Mouse (Mus musculus): ENCODE results near the gene Naa15. TPM values are rescaled to one million over a fixed set of nuclear protein-coding genes. Genes with fewer than 3 reads are reported as not detected.
"Not testable (repeated sequence)": the region's sequence is repeated elsewhere in the genome, so short reads cannot be mapped to it uniquely, and the experiment has no call there.

Gene Naa15
- total RNA-seq, 2 experiments from 2014 or later, result 42.8 to 48.4 TPM

DNA sequence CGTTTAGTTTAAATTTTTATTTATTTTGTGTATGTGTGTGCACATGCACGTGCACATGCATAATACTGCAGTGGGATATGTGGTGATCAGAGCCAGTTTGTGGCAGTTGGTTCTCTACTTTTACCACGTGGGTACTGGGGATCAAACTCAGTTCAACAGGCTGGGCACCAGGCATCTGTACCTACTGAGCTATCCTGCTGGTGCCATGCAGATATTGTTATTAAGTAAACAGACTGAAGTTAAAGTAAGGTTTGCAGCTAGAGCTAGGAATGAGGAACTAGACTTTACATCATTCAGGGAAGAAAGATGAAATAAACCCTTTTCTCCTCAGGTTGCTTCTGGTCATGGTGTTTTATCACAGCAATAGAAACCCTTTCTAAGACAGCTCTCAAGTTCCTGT is 7.0 kb downstream of the Naa15 start:
- no peak for DNase-seq
- intact Hi-C loops (cut with DNase I), result no loop called here

- intact Hi-C loops (cut with DNase I), result no loop called here
- no peak for DNase-seq
Observed at GRCm38 (mm10) chr3:51425394-51425793, 10.4 kb downstream of the Naa15 start.

GRCm38 (mm10) chr3:51434364-51434763 is 19.4 kb downstream of the Naa15 start:
- intact Hi-C loops (cut with DNase I); DNase-seq: not testable (repeated sequence)

DNA sequence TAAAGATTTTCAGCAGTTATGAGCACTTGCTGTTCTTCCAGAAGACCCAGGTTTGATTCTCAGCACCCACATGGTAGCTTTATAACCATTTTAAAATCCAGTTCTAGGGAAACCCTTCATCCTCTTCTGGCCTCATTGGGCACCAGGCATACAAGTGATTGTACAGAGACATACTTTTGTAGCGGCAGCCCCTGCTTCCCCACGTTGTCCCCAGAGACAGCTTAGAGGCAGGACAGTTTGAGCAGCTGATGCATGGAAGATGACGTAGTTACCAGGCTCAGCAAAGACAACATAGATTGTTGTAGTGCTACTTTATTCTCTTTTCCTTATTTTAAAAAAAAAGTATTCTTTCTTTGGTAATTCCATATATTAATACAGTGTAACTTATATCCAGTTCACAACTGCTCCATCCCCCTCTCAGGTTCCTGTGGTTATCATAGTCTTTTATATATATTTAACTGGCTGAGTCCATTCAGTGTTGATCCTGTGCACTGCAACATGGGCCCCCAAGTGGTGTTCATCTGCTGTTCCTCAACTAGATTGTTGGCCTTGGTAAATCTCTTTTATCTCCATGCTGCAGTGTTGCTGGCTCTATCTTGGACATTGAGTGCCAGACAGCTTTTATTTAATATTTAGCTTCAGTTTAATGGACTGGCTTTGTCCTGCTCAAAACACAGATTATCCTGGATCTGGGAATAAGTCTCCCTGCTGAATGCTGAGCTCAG is 20.1 kb downstream of the Naa15 start:
- no peak for DNase-seq
- intact Hi-C loops (cut with DNase I), result no loop called here

- no peak for DNase-seq
- intact Hi-C loops (cut with DNase I), result no loop called here
Observed at GRCm38 (mm10) chr3:51468530-51468929, 53.6 kb downstream of the Naa15 start.

DNA sequence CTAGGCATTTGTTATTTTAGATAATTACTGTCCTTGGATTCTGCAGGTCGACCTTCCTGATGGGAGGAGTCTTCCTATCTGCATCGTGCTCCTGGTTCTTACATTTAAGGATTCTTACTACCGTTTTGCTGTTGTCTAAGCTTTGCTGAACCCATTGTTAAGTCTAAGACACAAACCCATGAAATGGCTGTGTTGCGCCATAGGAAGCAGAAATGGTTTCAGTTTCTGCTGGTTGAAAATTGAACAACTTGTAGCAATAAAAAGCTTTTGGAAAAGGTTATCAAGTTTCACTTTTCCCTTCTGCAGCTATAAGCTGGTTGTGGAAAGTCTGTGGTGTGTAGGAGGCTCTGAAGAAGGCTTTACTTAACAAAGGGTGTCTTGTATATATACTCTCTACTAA is 60.8 kb downstream of the Naa15 start:
- intact Hi-C loops (cut with DNase I), result no loop called here
- no peak for DNase-seq

DNA sequence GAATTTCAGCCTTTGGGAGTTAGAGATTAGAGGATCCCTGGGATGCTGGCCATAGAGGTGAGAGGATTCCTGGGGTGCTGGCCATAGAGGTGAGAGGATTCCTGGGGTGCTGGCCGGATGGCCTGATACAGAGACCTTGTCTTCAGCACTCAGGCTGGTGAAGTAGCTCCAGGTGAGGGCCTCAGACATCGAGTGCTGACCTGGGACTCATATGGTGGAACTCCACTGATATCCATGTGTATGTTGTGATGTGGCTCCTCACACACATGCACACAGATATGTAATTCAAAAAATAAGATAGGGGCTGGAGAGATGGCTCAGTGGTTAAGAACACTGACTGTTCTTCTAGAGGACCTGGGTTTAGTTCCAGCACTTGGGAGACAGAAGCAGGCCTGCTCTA is 64.9 kb downstream of the Naa15 start:
- no peak for DNase-seq
- intact Hi-C loops (cut with DNase I), result loop anchor here (10.0 kb wide), 1 partner anchor 205 kb away; no protein-coding TSS in a partner anchor

DNA sequence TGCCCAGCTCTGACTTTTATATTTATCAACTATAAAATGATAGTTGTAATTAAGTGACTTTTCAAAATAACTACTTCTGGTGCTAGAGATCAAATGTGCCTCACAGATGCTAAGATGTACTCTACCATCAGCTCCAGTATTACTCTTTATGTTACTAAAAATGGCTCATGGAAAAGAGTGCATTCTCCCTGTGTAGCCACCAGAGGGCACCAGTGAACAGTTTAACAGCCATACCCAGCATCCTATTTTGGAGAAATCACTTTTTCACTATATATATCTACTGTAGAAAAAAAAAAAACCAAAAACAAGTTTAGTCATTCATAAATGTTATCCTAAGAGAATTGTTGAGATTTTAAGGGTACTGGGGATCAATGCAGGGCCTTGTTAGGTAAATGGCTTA is 66.1 kb downstream of the Naa15 start:
- DNase-seq, result peak; percentile 37 to 57
- intact Hi-C loops (cut with DNase I), result loop anchor here (10.0 kb wide), 1 partner anchor 206 kb away; no protein-coding TSS in a partner anchor

DNA sequence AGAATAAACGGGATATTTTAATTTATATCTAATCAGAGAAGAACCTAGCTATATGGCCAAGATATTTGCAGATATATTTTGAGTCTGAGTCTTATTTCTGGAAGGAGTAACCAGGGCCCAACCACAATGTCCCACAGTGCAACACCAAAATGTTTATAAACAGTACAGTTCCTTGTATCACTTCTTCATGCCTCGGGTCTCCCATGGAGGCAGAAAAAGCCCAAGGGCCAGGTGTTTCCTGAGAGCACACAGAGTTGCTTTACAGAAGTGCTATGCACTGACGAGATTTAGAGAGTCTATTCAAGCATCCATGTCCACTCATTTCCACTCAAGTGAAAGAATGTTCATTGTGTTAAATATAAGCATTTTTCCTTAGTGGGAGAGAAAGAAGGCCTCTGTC is 66.9 kb downstream of the Naa15 start:
- no peak for DNase-seq
- intact Hi-C loops (cut with DNase I), result loop anchor here (1.0 to 10.0 kb wide), 3 partner anchors 79 to 760 kb away; partner anchors contain the start of gene Setd7

GRCm38 (mm10) chr3:51482781-51483180 is 67.8 kb downstream of the Naa15 start:
- intact Hi-C loops (cut with DNase I), result loop anchor here (1.0 to 10.0 kb wide), 3 partner anchors 78 to 760 kb away; partner anchors contain the start of gene Setd7
- no peak for DNase-seq

DNA sequence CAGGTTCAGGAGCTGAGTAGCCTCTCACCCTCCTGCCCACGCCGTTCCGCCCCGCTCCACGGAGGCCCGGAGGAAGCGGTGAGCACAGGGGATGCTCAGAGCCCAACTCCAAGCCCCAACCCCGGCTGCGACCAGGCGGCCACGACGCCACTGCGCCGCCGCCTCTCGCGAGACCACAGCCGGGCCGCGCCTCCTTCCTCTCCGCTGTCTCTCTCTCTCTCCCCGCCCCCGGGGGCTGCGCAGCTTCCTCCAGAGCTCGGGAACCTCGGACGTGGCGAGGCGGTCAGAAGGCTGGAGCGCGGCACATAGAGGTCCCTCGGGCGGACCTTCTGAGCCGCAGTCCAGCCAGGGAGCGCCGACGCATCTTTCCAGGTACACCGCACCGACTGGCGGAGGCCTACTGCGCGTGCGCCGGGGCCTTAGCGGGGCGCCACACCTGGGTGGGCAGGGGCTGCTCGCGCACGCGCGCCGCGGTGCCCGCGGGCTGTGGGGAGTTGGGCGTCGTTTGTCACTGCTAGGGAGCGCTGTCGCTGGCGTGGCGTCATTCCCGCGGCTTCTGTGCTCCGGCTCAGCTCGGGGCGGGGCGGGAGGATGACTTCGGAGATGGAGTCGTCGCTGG is 68.9 kb downstream of the Naa15 start, which contains the start of gene Rab33b:
Gene Rab33b, plus strand, starts transcription at position 180 of the 619 bp plus-strand sequence.
- peak; percentile 94 to 97 for DNase-seq
- intact Hi-C loops (cut with DNase I), result loop anchor here (2.0 to 10.0 kb wide), 2 partner anchors 77 to 209 kb away; partner anchors contain the start of gene Setd7

- intact Hi-C loops (cut with DNase I), result loop anchor here (10.0 kb wide), 1 partner anchor 210 kb away; no protein-coding TSS in a partner anchor
- no peak for DNase-seq
Observed at GRCm38 (mm10) chr3:51484370-51484769, 69.4 kb downstream of the Naa15 start.

DNA sequence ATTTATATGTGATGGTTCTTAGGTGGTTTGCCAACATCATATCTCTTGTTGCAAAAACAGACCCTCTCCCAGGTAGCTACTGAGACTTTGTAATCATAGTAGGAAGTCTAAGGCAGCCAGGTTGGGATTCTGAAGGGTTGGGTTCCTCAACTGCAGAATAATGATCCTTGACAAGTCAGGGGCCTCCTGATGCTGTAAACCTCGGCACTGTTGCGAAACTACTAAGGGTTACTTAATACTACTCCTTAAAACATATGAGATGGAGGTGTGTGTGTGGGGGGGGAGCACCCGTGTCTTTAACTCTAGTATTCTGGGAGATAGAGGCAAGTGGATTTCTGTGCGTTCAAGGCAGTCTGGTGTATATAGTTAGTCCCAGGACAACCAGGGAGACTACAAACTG is 70.4 kb downstream of the Naa15 start:
- intact Hi-C loops (cut with DNase I), result loop anchor here (10.0 kb wide), 1 partner anchor 211 kb away; no protein-coding TSS in a partner anchor
- no peak for DNase-seq

DNA sequence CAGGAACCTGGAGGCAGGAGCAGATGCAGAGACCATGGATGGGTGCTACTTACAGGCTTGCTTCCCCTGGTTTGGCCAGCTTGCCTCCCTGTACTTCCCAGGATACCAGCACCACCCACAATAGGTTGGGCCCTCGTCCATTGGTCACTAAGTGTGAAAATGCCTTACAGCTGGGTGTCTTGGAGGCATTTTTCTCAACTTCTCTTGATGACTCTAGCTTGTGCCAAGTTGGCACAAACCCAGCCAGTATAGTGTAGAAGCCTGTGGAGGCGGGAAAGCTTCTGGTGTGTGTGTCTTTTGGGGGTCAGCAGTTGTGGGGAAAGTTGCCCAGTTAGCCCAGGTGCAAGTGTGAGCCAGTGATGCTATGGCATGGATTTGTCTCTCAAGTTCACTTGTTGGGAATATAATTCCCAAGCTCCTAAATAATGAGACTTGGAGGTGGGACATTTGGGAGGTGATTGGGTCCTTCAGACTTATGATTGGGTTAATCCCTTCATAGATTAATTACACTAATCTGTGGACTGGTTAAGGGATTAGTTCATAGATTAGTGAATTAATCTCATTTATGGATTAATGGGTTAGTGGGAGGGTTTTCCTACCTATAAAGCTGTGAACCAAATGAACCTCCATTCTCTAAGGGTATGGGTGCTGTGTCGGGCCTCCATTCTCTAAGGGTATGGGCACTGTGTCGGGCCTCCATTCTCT is 71.7 kb downstream of the Naa15 start:
- DNase-seq, result no peak
- intact Hi-C loops (cut with DNase I), result loop anchor here (10.0 kb wide), 1 partner anchor 212 kb away; no protein-coding TSS in a partner anchor

GRCm38 (mm10) chr3:51490088-51490753 is 75.3 kb downstream of the Naa15 start:
- intact Hi-C loops (cut with DNase I), result no loop called here
- DNase-seq, result no peak

- intact Hi-C loops (cut with DNase I), result no loop called here
Observed at GRCm38 (mm10) chr3:51493272-51493838, 78.4 kb downstream of the Naa15 start.

DNA sequence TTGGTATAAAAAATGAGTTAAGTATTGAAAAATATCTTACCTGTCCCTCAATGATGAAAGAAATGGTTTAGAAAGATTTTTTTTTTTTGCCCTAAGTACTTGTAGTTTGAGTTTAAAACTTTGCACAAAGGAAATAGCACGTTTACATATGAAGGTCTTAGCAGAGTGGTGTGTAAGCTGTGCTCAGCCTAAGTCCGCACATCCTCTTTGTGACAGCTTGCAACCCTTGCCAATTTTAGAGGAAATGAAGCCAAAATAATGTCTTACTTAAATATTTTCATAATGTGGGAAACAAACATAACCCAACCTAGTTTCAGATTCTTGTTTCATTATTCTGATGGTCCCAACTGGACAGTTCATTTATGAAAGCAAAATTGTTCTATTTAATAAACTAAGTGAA is 79.5 kb downstream of the Naa15 start:
- DNase-seq, result no peak
- intact Hi-C loops (cut with DNase I), result no loop called here

More at GRCm38 (mm10) chr3:51493272-51493838, 78.4 kb downstream of the Naa15 start:
- DNase-seq, result peak in 1 of 2 experiments; percentile 14

DNA sequence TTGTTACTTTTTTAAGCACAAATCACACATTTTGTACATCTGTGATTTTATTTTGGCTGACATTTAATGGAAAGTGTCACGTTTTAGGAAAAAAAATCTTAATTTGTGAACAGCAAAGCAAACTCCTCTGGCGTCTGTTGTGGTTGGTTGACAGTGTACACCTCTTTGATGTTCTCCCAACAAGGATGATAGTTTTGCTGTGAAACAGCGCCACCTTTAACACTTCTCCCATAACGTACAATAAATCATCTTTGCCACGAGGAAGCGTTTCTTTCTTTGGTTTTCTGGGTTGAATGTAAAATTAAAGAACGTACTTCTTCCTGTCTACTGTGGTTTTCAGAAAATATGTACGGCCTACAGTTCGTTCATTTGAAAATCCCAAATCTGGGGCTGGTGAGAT is 80.7 kb downstream of the Naa15 start:
- DNase-seq, result no peak
- intact Hi-C loops (cut with DNase I), result no loop called here

DNA sequence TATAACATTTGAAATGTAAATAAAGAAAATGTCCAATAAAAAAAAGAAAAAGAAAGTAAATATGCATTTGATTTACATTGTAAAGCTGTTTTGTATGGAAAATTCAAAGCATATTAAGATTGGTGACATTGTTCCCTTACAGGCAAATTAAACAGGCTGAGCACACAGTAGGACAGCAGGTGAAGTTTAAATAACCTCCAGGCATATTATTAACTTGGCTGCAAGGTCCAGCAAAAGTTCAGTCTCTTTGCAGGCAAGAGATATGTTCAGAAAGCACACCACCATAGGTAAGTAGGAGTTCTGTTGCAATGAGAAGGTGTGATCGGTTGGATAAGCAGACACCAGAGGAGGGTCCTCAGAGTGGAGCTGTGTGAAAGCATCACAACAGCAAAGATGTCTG is 83.0 kb downstream of the Naa15 start:
- intact Hi-C loops (cut with DNase I), result no loop called here
- no peak for DNase-seq

DNA sequence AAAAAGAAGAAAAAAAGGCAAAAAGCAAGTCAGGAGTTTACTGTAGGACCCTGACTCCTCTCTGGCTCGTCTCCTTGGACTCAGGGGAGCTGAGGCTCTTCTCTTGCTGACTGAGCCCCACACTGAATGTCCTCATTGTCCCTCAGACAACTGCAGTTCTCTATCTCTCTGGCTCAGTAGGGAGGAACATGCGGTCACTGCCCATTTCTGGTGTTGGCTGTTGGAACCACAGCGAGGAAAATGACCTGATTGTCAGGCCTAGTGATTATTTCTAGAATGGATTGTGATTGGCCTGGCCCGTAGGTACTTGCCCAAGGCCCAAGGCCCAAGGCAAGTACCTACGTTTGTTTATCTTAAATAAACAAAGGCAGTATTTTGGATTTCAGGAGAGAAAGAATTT is 83.7 kb downstream of the Naa15 start:
- no peak for DNase-seq

More for the DNA sequence above, 83.7 kb downstream of the Naa15 start:
- intact Hi-C loops (cut with DNase I), result no loop called here
